Mouse (Mus musculus): ENCODE results near the gene Rit1. TPM values are rescaled to one million over a fixed set of nuclear protein-coding genes. Genes with fewer than 3 reads are reported as not detected.

The Rit1 gene
- polyA plus RNA-seq, 1 experiment from 2014 or later, result 26.3 TPM

- H3K4me2 ChIP-seq (ENCODE audit: low read depth, low read length), result no peak overlapping the region
- no peak overlapping the region for H3K27ac ChIP-seq (ENCODE audit: low read depth)
- H3K4me1 ChIP-seq (ENCODE audit: insufficient read depth), result no peaks in the 10 kb centered on the region
- H3K36me3 ChIP-seq (replicated peaks; ENCODE audit: insufficient read depth, low read length), result no peaks in the 10 kb centered on the region
- no peaks in the 10 kb centered on the region for H3K27me3 ChIP-seq (ENCODE audit: insufficient read depth, low read length)
- H3K9ac ChIP-seq (replicated peaks), result no peak overlapping the region
- 74% methylated on average over 14 of the region's 15 CpGs for WGBS (ENCODE audit: insufficient replicate concordance)
- H3K9me3 ChIP-seq (ENCODE audit: low read length), result peaks cover 3% of the 10 kb centered on the region; the same call in 1 of the 2 replicates
- H3K4me3 ChIP-seq (ENCODE audit: low read depth, low read length), result no peak overlapping the region
- DNase-seq (no peak), ATAC-seq (no peak)
- TF ChIP-seq EP300 (IDR thresholded peaks at IDR 0.05; ENCODE audit: low read depth), result no peak
- TF ChIP-seq CTCF (IDR thresholded peaks at IDR 0.05; ENCODE audit: low read depth), result no peak
Observed at GRCm38 (mm10) chr3:88746139-88746870, 29.7 kb downstream of the Rit1 start.

GRCm38 (mm10) chr3:88746871-88747231 lies 30.2 kb downstream of the Rit1 start:
- Histone ChIP-seq H3K27me3 (ENCODE audit: insufficient read depth, low read length) (no peaks in the 10 kb centered on the region), H3K9me3 (ENCODE audit: low read length) (peaks cover 3% of the 10 kb centered on the region; the same call in 1 of the 2 replicates), H3K4me3 (ENCODE audit: low read depth, low read length) (no peak overlapping the region), H3K9ac (replicated peaks) (no peak overlapping the region), H3K4me2 (ENCODE audit: low read depth, low read length) (no peak overlapping the region), H3K27ac (ENCODE audit: low read depth) (no peak overlapping the region), H3K4me1 (ENCODE audit: insufficient read depth) (no peaks in the 10 kb centered on the region), H3K36me3 (replicated peaks; ENCODE audit: insufficient read depth, low read length) (no peaks in the 10 kb centered on the region)
- TF ChIP-seq CTCF (IDR thresholded peaks at IDR 0.05; ENCODE audit: low read depth) (no peak), EP300 (IDR thresholded peaks at IDR 0.05; ENCODE audit: low read depth) (no peak)
- WGBS (ENCODE audit: insufficient replicate concordance), result 59% methylated on average over 4 of the region's 4 CpGs
- DNase-seq (no peak), ATAC-seq (no peak)

- no peak overlapping the region for H3K4me2 ChIP-seq (ENCODE audit: low read depth, low read length)
- no peaks in the 10 kb centered on the region for H3K36me3 ChIP-seq (replicated peaks; ENCODE audit: insufficient read depth, low read length)
- ATAC-seq (peak; percentile 44; the same call in 1 of the 2 replicates), DNase-seq (no peak)
- H3K9me3 ChIP-seq (ENCODE audit: low read length), result no peaks in the 10 kb centered on the region
- no peaks in the 10 kb centered on the region for H3K27me3 ChIP-seq (ENCODE audit: insufficient read depth, low read length)
- TF ChIP-seq CTCF (IDR thresholded peaks at IDR 0.05; ENCODE audit: low read depth) (peak; percentile 50), EP300 (IDR thresholded peaks at IDR 0.05; ENCODE audit: low read depth) (no peak)
- 50% methylated on average over 4 of the region's 4 CpGs for WGBS (ENCODE audit: insufficient replicate concordance)
- H3K9ac ChIP-seq (replicated peaks), result no peak overlapping the region
- H3K4me3 ChIP-seq (ENCODE audit: low read depth, low read length), result no peak overlapping the region
- H3K27ac ChIP-seq (ENCODE audit: low read depth), result no peak overlapping the region
- H3K4me1 ChIP-seq (ENCODE audit: insufficient read depth), result peaks cover 3% of the 10 kb centered on the region; the same call in 1 of the 2 replicates
Observed at GRCm38 (mm10) chr3:88754283-88754682, 37.6 kb downstream of the Rit1 start.

- TF ChIP-seq CTCF (IDR thresholded peaks at IDR 0.05; ENCODE audit: low read depth) (no peak), EP300 (IDR thresholded peaks at IDR 0.05; ENCODE audit: low read depth) (no peak)
- Histone ChIP-seq H3K27me3 (ENCODE audit: insufficient read depth, low read length) (no peaks in the 10 kb centered on the region), H3K27ac (ENCODE audit: low read depth) (no peak overlapping the region), H3K9me3 (ENCODE audit: low read length) (no peaks in the 10 kb centered on the region), H3K4me2 (ENCODE audit: low read depth, low read length) (no peak overlapping the region), H3K4me3 (ENCODE audit: low read depth, low read length) (no peak overlapping the region), H3K4me1 (ENCODE audit: insufficient read depth) (peaks cover 3% of the 10 kb centered on the region; the same call in 1 of the 2 replicates), H3K9ac (replicated peaks) (no peak overlapping the region), H3K36me3 (replicated peaks; ENCODE audit: insufficient read depth, low read length) (no peaks in the 10 kb centered on the region)
- ATAC-seq (peak; percentile 49), DNase-seq (no peak)
- WGBS (ENCODE audit: insufficient replicate concordance), result 55% methylated on average over 3 of the region's 3 CpGs
Observed at GRCm38 (mm10) chr3:88755541-88755940, 38.9 kb downstream of the Rit1 start.

GRCm38 (mm10) chr3:88756276-88756675 lies 39.6 kb downstream of the Rit1 start:
- no peak for DNase-seq
- peaks cover 3% of the 10 kb centered on the region; the same call in 1 of the 2 replicates for H3K4me1 ChIP-seq (ENCODE audit: insufficient read depth)
- H3K9me3 ChIP-seq (ENCODE audit: low read length), result no peaks in the 10 kb centered on the region
- no peak overlapping the region for H3K9ac ChIP-seq (replicated peaks)
- no peak for ATAC-seq
- H3K36me3 ChIP-seq (replicated peaks; ENCODE audit: insufficient read depth, low read length), result no peaks in the 10 kb centered on the region
- H3K4me3 ChIP-seq (ENCODE audit: low read depth, low read length), result no peak overlapping the region
- no peaks in the 10 kb centered on the region for H3K27me3 ChIP-seq (ENCODE audit: insufficient read depth, low read length)
- WGBS (ENCODE audit: insufficient replicate concordance), result 57% methylated on average over 4 of the region's 4 CpGs
- no peak overlapping the region for H3K27ac ChIP-seq (ENCODE audit: low read depth)
- no peak overlapping the region for H3K4me2 ChIP-seq (ENCODE audit: low read depth, low read length)
- TF ChIP-seq EP300 (IDR thresholded peaks at IDR 0.05; ENCODE audit: low read depth) (no peak), CTCF (IDR thresholded peaks at IDR 0.05; ENCODE audit: low read depth) (no peak)

GRCm38 (mm10) chr3:88758045-88758500 lies 41.4 kb downstream of the Rit1 start:
- no peak for DNase-seq
- Histone ChIP-seq H3K4me2 (ENCODE audit: low read depth, low read length) (no peak overlapping the region), H3K27ac (ENCODE audit: low read depth) (peak overlapping the region; percentile 25; the same call in 1 of the 2 replicates), H3K4me3 (ENCODE audit: low read depth, low read length) (no peak overlapping the region), H3K4me1 (ENCODE audit: insufficient read depth) (peaks cover 3% of the 10 kb centered on the region; the same call in 1 of the 2 replicates), H3K36me3 (replicated peaks; ENCODE audit: insufficient read depth, low read length) (no peaks in the 10 kb centered on the region), H3K9ac (replicated peaks) (0 out of 2 replicates have a peak overlapping the region, but pooled peaks have one; percentile 6), H3K9me3 (ENCODE audit: low read length) (no peaks in the 10 kb centered on the region), H3K27me3 (ENCODE audit: insufficient read depth, low read length) (no peaks in the 10 kb centered on the region)
- TF ChIP-seq CTCF (IDR thresholded peaks at IDR 0.05; ENCODE audit: low read depth) (no peak), EP300 (IDR thresholded peaks at IDR 0.05; ENCODE audit: low read depth) (no peak)
- WGBS (ENCODE audit: insufficient replicate concordance), result 21% methylated on average over 5 of the region's 5 CpGs
- ATAC-seq, result peak; percentile 58

All from liver, postnatal 0 days (tissue).